Mouse (Mus musculus) E14TG2a.4 (cell line): ENCODE results near the gene Rhbdl2.

Experiments used
- H3K27me3 ChIP-seq: 2 replicates; pipeline ENCODE4 v1.6.1; 2014; ENCODE audit warnings: low read length, control low read depth; ENCODE audit not compliant: insufficient read depth
- H3K36me3 ChIP-seq: 2 replicates; pipeline ENCODE4 v1.6.1; 2014; ENCODE audit warnings: low read length, control low read depth; ENCODE audit not compliant: insufficient read depth
- H3K4me1 ChIP-seq: replicated peaks from 2 replicates; pipeline ENCODE4 v1.6.1; 2014; ENCODE audit warnings: low read depth, low read length, control low read depth
- H3K4me3 ChIP-seq: replicated peaks from 2 replicates; pipeline ENCODE4 v1.5.1; 2014; ENCODE audit warnings: mild to moderate bottlenecking, low read length
- H3K9me3 ChIP-seq: 2 replicates; pipeline ENCODE4 v1.6.1; 2014; ENCODE audit warnings: low read length, control low read depth
- CTCF ChIP-seq: conservative IDR thresholded peaks from 2 replicates; pipeline ENCODE4 v1.5.1; 2014; ENCODE audit warnings: low read length
- NANOG ChIP-seq: IDR thresholded peaks from 2 replicates; pipeline ENCODE4 v1.6.1; 2014; ENCODE audit warnings: borderline replicate concordance, low read length, mixed read lengths
- POU5F1 ChIP-seq: IDR thresholded peaks from 2 replicates; pipeline ENCODE4 v1.6.1; 2014; ENCODE audit warnings: low read length, borderline replicate concordance

The Rhbdl2 gene

DNA sequence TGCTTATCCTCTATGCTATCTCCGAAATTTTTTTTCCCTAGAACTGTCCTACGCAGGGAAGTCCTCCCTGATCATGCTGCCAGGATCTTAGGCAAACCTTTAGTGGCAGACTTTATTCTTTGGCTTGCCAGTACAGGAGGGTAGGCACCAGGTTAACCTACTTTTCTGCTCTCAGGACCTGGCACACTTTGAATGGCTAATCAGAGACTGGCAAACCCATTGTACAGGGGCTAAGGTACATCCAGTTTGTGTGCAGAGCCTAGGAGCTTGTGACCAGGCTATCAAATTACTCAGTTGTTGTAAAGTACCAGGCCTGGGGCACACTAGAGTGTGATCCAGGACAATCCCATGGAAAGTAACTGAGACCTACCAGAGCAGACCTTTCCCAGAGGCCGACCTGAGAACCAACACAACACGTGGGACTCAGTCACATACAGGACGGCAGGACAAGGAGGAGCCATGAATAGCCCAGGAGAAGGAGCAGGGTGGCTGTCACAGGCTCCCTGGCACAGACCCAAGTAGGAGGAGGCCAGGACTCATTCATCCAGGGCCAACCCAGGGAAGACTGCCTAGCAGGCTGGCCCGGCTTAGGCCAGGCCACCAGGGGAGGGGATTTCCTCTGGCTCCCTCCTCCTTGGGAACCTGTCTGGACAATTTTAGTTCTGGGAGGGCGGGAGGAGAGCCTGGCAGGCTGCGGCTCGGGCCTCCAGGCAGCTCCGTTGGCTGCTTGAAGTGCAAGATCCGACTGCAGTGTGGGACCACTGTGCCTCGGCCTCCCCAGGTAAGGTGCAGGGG lies at the start of gene Rhbdl2:
Rhbdl2 (plus strand) TSS at position 684 of the 795 bp plus-strand sequence.
- peaks cover 32% of the 10 kb centered on the region for H3K9me3 ChIP-seq
- no peaks in the 10 kb centered on the region for H3K27me3 ChIP-seq
- TF ChIP-seq CTCF (no peak), POU5F1 (no peak), NANOG (no peak)
- H3K4me1 ChIP-seq, result peaks cover 9% of the 10 kb centered on the region; the same call in 1 of the 2 replicates
- H3K36me3 ChIP-seq, result no peaks in the 10 kb centered on the region
- H3K4me3 ChIP-seq, result peak within 1 kb of the TSS; percentile 41; the same call in 1 of the 2 replicates

DNA sequence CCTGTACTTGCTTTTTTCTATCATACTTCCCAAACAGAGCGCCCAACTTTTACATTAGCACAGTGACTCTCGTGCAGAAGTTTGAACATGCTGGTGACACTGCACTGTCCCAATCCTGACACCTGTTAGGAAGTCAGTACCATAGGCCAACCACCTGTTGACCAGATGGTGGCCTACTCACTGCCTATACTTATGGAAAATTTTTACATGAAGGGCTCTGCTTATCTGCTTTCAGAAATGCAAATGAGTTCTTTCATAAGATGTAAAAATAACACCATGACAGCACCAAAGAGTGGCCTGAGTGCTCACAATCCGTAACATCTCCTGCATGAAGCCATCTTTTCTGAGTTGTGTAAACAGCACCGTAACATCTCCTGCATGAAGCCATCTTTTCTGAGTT lies 49.0 kb upstream of the Rhbdl2 start:
- H3K9me3 ChIP-seq, result no peaks in the 10 kb centered on the region
- H3K36me3 ChIP-seq, result peaks cover 86% of the 10 kb centered on the region
- no peak overlapping the region for H3K4me3 ChIP-seq
- peaks cover 4% of the 10 kb centered on the region; the same call in 1 of the 2 replicates for H3K4me1 ChIP-seq
- H3K27me3 ChIP-seq, result no peaks in the 10 kb centered on the region
- no peak for TF ChIP-seq CTCF
- no peak for TF ChIP-seq POU5F1
- no peak for TF ChIP-seq NANOG

DNA sequence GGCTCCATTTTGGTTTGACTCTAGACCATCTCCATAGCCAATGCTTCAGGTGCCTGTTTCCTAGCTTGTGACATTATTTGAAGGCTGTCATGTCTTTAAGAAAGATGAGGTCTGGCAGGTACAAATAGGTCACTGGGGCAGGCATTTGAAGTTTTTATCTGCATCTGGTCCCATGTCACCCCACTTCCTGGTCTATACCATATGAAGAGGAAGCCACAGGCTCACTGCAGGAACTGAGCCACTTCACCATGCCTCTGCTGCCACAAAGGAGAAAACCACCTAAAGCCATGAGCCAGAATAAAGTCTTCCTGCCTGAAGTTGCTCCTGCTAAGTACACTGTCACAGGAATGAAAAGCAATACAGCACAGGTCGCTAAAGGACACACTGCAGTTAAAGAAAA lies 44.8 kb upstream of the Rhbdl2 start:
- H3K4me1 ChIP-seq, result peaks cover 31% of the 10 kb centered on the region
- no peak overlapping the region for H3K4me3 ChIP-seq
- H3K9me3 ChIP-seq, result no peaks in the 10 kb centered on the region
- no peaks in the 10 kb centered on the region for H3K27me3 ChIP-seq
- TF ChIP-seq CTCF (no peak), NANOG (no peak), POU5F1 (no peak)
- H3K36me3 ChIP-seq, result peaks cover 67% of the 10 kb centered on the region

DNA sequence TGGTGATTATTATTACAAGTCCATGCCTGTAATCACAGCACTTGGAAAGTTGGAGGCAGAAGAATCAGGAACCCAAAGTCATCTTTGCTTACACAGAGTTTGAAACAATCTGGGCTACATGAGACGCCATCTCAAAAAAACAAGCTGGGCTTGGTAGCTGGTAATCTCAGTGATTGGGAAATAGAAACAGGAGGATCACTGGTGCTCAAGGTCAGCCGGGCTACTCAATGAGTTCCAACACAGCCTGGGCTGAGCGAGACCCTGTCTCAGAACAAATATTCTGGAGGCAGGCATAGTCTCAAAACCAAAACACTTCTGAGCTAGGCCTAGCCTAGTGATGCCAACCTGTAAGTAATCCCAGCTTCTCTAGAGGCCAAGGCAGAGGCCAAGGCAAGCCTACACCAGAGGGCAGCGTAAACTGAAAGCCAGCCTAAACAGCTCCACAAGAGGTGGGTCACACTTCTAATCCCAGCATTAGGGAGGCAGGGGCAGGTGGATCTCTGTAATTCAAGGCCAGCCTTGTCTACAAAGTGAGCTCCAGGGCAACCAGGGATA lies 42.4 kb upstream of the Rhbdl2 start:
- Histone ChIP-seq H3K9me3 (no peaks in the 10 kb centered on the region), H3K4me1 (peaks cover 45% of the 10 kb centered on the region), H3K36me3 (peaks cover 43% of the 10 kb centered on the region), H3K27me3 (no peaks in the 10 kb centered on the region), H3K4me3 (no peak overlapping the region)
- TF ChIP-seq CTCF (no peak), NANOG (no peak), POU5F1 (no peak)

DNA sequence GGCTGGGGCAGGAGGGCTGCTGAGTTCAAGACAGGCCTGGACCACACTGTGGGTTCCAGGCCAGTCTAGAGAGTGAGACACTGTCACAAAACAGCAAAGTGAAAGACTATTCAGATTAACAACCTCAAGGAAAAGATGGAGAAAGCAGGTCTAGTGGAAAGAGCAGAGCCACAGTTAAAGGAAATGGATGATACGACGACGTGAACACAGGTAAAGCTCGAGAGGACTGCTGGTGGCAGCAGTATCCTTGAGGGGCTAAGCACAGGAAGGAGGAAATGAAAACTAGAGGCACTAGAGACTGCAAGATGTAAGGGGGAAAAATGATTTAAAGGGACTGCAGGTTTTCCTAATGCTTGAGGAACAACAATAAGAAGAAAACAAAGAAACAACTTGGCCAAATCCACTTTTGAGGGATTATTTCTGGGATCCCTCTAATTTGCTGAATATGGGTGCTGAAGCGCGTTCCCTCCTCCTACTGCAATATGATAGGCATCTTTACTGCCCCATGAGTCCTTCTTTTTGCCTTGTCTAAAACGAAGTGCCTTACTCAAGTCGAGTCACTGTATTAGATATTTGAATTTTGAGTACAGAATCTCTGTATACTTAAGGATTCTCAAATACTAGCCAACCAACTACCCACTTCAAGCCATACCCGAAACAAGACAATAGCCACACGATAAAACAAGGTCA lies 38.8 kb upstream of the Rhbdl2 start:
- TF ChIP-seq CTCF (no peak), POU5F1 (no peak), NANOG (no peak)
- H3K9me3 ChIP-seq, result no peaks in the 10 kb centered on the region
- H3K4me3 ChIP-seq, result peak overlapping the region; percentile 98
- H3K36me3 ChIP-seq, result peaks cover 9% of the 10 kb centered on the region; the same call in 1 of the 2 replicates
- peaks cover 4% of the 10 kb centered on the region; the same call in 1 of the 2 replicates for H3K27me3 ChIP-seq
- H3K4me1 ChIP-seq, result peaks cover 54% of the 10 kb centered on the region

DNA sequence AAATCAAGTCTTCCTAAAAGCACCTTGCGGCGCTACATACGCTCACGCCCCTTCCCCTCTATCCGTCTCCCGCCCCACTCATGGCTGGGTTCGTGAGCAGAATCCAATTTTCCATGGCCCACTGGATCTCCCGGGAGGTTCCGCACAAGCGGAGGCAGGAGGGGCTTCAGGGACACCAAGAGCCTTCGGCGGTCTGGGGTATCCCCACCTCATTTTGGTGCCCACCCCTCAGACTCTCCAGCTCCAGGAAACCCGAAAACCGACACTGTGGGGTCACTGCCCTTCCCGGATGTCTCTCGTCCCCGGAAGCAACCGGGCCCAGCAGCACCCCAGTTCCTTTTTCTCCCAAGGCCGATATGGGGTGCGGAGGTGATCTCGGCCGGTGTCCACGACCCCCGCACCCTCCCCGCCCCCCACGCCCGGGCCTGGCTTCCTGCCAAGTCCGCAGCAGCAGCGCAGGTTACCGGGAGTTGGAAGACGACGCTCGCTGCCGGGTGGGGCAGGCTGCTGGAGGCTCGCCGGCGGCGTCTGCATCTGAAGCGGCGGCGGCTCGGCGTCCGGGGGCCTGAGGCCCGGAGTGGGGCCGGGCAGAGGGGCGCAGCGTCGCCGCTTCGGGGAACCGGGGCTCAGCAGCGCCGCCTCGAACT lies 38.1 kb upstream of the Rhbdl2 start:
- Histone ChIP-seq H3K27me3 (peaks cover 4% of the 10 kb centered on the region; the same call in 1 of the 2 replicates), H3K36me3 (peaks cover 9% of the 10 kb centered on the region; the same call in 1 of the 2 replicates), H3K4me1 (peaks cover 51% of the 10 kb centered on the region), H3K4me3 (peak overlapping the region; percentile 98), H3K9me3 (no peaks in the 10 kb centered on the region)
- no peak for TF ChIP-seq NANOG
- no peak for TF ChIP-seq CTCF
- no peak for TF ChIP-seq POU5F1

DNA sequence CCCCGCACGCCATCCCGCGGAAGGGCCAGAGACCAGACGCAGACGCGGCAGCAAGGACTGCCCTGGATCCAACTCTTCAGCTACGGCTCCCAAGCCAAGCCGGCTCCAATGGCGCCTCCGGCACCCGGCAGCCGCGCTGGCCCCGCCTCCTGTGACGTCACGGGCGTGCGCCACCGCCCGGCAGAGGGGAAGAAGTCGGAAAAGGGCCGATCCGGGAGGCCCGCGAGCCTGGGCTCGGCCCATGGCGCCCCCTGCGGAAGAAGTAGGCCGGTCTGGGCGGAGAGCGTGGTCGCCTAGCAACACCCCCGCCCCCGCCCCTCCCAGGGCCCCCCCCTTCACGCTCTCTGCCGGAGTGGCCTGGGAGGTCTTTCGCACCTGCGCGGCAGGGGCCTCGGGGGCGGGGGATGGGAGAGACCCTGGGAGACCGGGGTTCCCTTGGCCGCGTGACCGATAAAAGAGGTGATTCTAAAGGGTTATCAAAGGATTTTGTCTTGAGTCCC lies 37.5 kb upstream of the Rhbdl2 start, which contains the start of gene Akirin1:
Akirin1 (minus strand) TSS at position 194 of the 500 bp plus-strand sequence.
- Histone ChIP-seq H3K36me3 (peaks cover 9% of the 10 kb centered on the region; the same call in 1 of the 2 replicates), H3K4me3 (peak within 1 kb of the TSS; percentile 98), H3K4me1 (peaks cover 47% of the 10 kb centered on the region), H3K9me3 (no peaks in the 10 kb centered on the region), H3K27me3 (peaks cover 4% of the 10 kb centered on the region; the same call in 1 of the 2 replicates)
- no peak for TF ChIP-seq POU5F1
- no peak for TF ChIP-seq CTCF
- no peak for TF ChIP-seq NANOG
